Mouse (Mus musculus) thymus, postnatal 10 days (tissue): Measurements from ENCODE around the gene Tor2a.

Source experiments
- DNase-seq, 2 experiments: peaks; one replicate each; pipeline ENCODE4 v3.0.0; 2021; ENCODE audit warnings: low spot score in 2 of 2

Gene Tor2a

GRCm38 (mm10) chr2:32729547-32729946 is 27.5 kb upstream of the Tor2a start:
- no peak for DNase-seq

- DNase-seq, result no peak
These were observed 26.2 kb upstream of the Tor2a start for GRCm38 (mm10) chr2:32730854-32731253.

- DNase-seq, result no peak
These were observed 25.1 kb upstream of the Tor2a start for GRCm38 (mm10) chr2:32731911-32732310.

GRCm38 (mm10) chr2:32732695-32733094 is 24.3 kb upstream of the Tor2a start:
- DNase-seq, result no peak

GRCm38 (mm10) chr2:32734480-32734879 is 22.6 kb upstream of the Tor2a start:
- DNase-seq, result no peak

- no peak for DNase-seq
These were observed 22.1 kb upstream of the Tor2a start for GRCm38 (mm10) chr2:32734933-32735332.

- DNase-seq, result no peak
These were observed 20.7 kb upstream of the Tor2a start for GRCm38 (mm10) chr2:32736306-32736829.

- no peak for DNase-seq
These were observed 20.0 kb upstream of the Tor2a start for GRCm38 (mm10) chr2:32737008-32737407.

GRCm38 (mm10) chr2:32739311-32739710 is 17.7 kb upstream of the Tor2a start:
- no peak for DNase-seq

- no peak for DNase-seq
These were observed 16.1 kb upstream of the Tor2a start, which contains the start of gene 6330409D20Rik for GRCm38 (mm10) chr2:32740916-32741272. Gene 6330409D20Rik, minus strand, starts transcription at chr2:32741016.

- no peak for DNase-seq
These were observed 15.5 kb upstream of the Tor2a start for GRCm38 (mm10) chr2:32741273-32742172.

GRCm38 (mm10) chr2:32742173-32742531 is 14.9 kb upstream of the Tor2a start:
- no peak for DNase-seq

GRCm38 (mm10) chr2:32744272-32744982 is 12.6 kb upstream of the Tor2a start:
- no peak for DNase-seq

- DNase-seq, result no peak
These were observed 8.0 kb upstream of the Tor2a start for GRCm38 (mm10) chr2:32749082-32749481.

- no peak for DNase-seq
These were observed 6.8 kb upstream of the Tor2a start for GRCm38 (mm10) chr2:32750199-32750598.

- no peak for DNase-seq
These were observed 6.0 kb upstream of the Tor2a start for GRCm38 (mm10) chr2:32750887-32751664.

- no peak for DNase-seq
These were observed 5.4 kb upstream of the Tor2a start for GRCm38 (mm10) chr2:32751665-32752033.

- DNase-seq, result no peak
These were observed 4.9 kb upstream of the Tor2a start for GRCm38 (mm10) chr2:32752181-32752580.

- no peak for DNase-seq
These were observed 369 bp upstream of the Tor2a start for GRCm38 (mm10) chr2:32756674-32757055.

GRCm38 (mm10) chr2:32758503-32758902 is 1.5 kb downstream of the Tor2a start:
- no peak for DNase-seq

- DNase-seq, result no peak
These were observed 2.0 kb downstream of the Tor2a start for GRCm38 (mm10) chr2:32759001-32759400.

GRCm38 (mm10) chr2:32761361-32761760 is 4.3 kb downstream of the Tor2a start:
- no peak for DNase-seq
